Mouse (Mus musculus) liver, adult 2 months (tissue): Measurements from ENCODE around the gene Cacng5.

Experiments
- CTCF ChIP-seq: fragments of 200-500 bp; IDR thresholded peaks from 2 replicates; pipeline ENCODE4 v1.5.1; 2011; ENCODE audit warnings: low read depth, low read length, control low read depth
- POLR2A ChIP-seq: fragments of 200-500 bp; IDR thresholded peaks from 2 replicates; pipeline ENCODE4 v1.6.1; 2011; ENCODE audit warnings: low read length, control low read depth; ENCODE audit not compliant: insufficient read depth; ENCODE audit errors: extremely low read depth

- TF ChIP-seq CTCF (peak; percentile 36), POLR2A (no peak)
Observed at GRCm38 (mm10) chr11:107853088-107853487, 61.8 kb downstream of the Cacng5 start.
